Comparison of ENCODE assay signal across 8 mouse cellular contexts in genomic region chr16:11983616-11984270, GRCm38 (mm10). TPM values are rescaled to one million over a fixed set of nuclear protein-coding genes. Genes with fewer than 3 reads are reported as not detected.
DNase-seq lines count a peak whose midpoint lies in the region; ATAC-seq lines count a peak whose summit lies in the region.
"Had no signal": no experiment of that assay in that cellular context is flagged by ENCODE, and none has a peak within 500 bp of the region (broad histone marks: within the 10 kb centered on the region; RNA-seq: fewer than 3 reads in every experiment).

Gene Shisa9 (plus strand): TSS chr16:11984113.

- no peak within 1 kb of the TSS for H3K27ac ChIP-seq in embryonic facial prominence, embryonic 12.5 days
- H3K27ac ChIP-seq in midbrain, embryonic 13.5 days: peak within 1 kb of the TSS; percentile 56; the same call in 1 of the 2 replicates

- intact Hi-C loops in left cerebral cortex, postnatal 10 days (cut with DNase I): loop anchor here (5.0 to 10.0 kb wide), 4 partner anchors 219 to 1121 kb away; partner anchors contain the start of gene Ercc4

- H3K36me3 ChIP-seq in embryonic facial prominence, embryonic 12.5 days: no peaks in the 10 kb centered on the region
- H3K36me3 ChIP-seq in midbrain, embryonic 13.5 days: no peaks in the 10 kb centered on the region

- H3K9ac ChIP-seq in embryonic facial prominence, embryonic 12.5 days: peak within 1 kb of the TSS; percentile 52
- H3K9ac ChIP-seq in midbrain, embryonic 13.5 days (replicated peaks): peak within 1 kb of the TSS; percentile 79

- ATAC-seq in embryonic facial prominence, embryonic 12.5 days (ENCODE audit: insufficient number of reproducible peaks, insufficient read depth, low FRiP score, low TSS enrichment): peak; percentile 48; the same call in 1 of the 2 replicates
- peak; percentile 76 for ATAC-seq in midbrain, embryonic 13.5 days

- peak; percentile 11 for DNase-seq in thymus, postnatal 4 days
- DNase-seq in thymus, postnatal 36 days: no peak
- DNase-seq in heart, postnatal 4 days: peak; percentile 7
- DNase-seq in left cerebral cortex, postnatal 10 days (ENCODE audit: extremely low spot score in 1 of 2, low spot score in 2 of 2): peak in 1 of 2 experiments; percentile 79
- DNase-seq in adipocyte (ENCODE audit: low spot score): no peak

- H3K9me3 ChIP-seq in embryonic facial prominence, embryonic 12.5 days: no peaks in the 10 kb centered on the region
- H3K9me3 ChIP-seq in midbrain, embryonic 13.5 days: no peaks in the 10 kb centered on the region

- H3K4me1 ChIP-seq in embryonic facial prominence, embryonic 12.5 days: peaks cover 13% of the 10 kb centered on the region
- peaks cover 27% of the 10 kb centered on the region for H3K4me1 ChIP-seq in midbrain, embryonic 13.5 days (replicated peaks)

- under 1% methylated on average over 37 of the region's 42 CpGs for WGBS in embryonic facial prominence, embryonic 12.5 days
- 1% methylated on average over 42 of the region's 42 CpGs for WGBS in midbrain, embryonic 13.5 days

- peaks cover 78% of the 10 kb centered on the region for H3K27me3 ChIP-seq in embryonic facial prominence, embryonic 12.5 days
- peaks cover 73% of the 10 kb centered on the region for H3K27me3 ChIP-seq in midbrain, embryonic 13.5 days

- H3K4me3 ChIP-seq in embryonic facial prominence, embryonic 12.5 days: peak within 1 kb of the TSS; percentile 55
- peak within 1 kb of the TSS; percentile 65 for H3K4me3 ChIP-seq in midbrain, embryonic 13.5 days (replicated peaks)
- H3K4me3 ChIP-seq: erythroblast, embryonic 14.5 days had no signal

- H3K4me2 ChIP-seq in embryonic facial prominence, embryonic 12.5 days (replicated peaks): peak within 1 kb of the TSS; percentile 99
- H3K4me2 ChIP-seq in midbrain, embryonic 13.5 days (replicated peaks): peak within 1 kb of the TSS; percentile 96

RNA-seq across cellular contexts. Expression of gene Shisa9, which starts in this region (rescaled TPM):
- polyA plus RNA-seq in embryonic facial prominence, embryonic 12.5 days (2016; fragmentation: Nextera tagmentation; extraction: Ambion mirVana): 0.70 and 0.83 TPM in 2 replicates
- total RNA-seq in heart, postnatal 4 days (2021): under 1 TPM; 0.21 to 0.54 TPM
- 10 to 100 TPM; 66.1 to 69.1 TPM for total RNA-seq in left cerebral cortex, postnatal 10 days (2021)
- 4.6 and 4.7 TPM in 2 replicates for polyA plus RNA-seq in midbrain, embryonic 13.5 days (2015; fragmentation: Nextera tagmentation; extraction: Ambion mirVana)
- polyA plus RNA-seq: erythroblast, embryonic 14.5 days had no signal

Comparison
In these comparisons a context has a peak if more than half of its experiments do, and no peak if none do; other contexts are left out.
1. RNA of gene Shisa9 (total RNA-seq): 66.1 to 69.1 TPM in left cerebral cortex, postnatal 10 days; 0.21 to 0.54 TPM in heart, postnatal 4 days; every median in the first group is over 10 times any median in the second.
2. Peak in ATAC-seq, H3K4me3 ChIP-seq, H3K9ac ChIP-seq and H3K4me2 ChIP-seq in embryonic facial prominence, embryonic 12.5 days; RNA of the gene not detected or under 1 TPM.
3. Peak in DNase-seq in heart, postnatal 4 days; RNA of the gene not detected or under 1 TPM.